Mouse (Mus musculus) gastrocnemius, adult 18-20 months (tissue): ENCODE results near the gene Cntnap2. TPM values are rescaled to one million over a fixed set of nuclear protein-coding genes. Genes with fewer than 3 reads are reported as not detected.

Source experiments
- DNase-seq: peaks from one replicate; pipeline ENCODE4 v3.0.0; 2021; ENCODE audit warnings: low spot score
- total RNA-seq, 2 experiments: library from RNA; stranded (reverse); gene quantifications; 2 replicates each; pipeline ENCODE4 v1.2.3; 2021

Cntnap2 gene
- total RNA-seq, 2 experiments from 2014 or later = 7.5 to 8.3 TPM

- DNase-seq = no peak
Observed at GRCm38 (mm10) chr6:45323505-45323904, 264.3 kb downstream of the Cntnap2 start.

GRCm38 (mm10) chr6:45327952-45328485, 268.9 kb downstream of the Cntnap2 start:
- no peak for DNase-seq

- DNase-seq = no peak
Observed at GRCm38 (mm10) chr6:45345396-45345795, 286.2 kb downstream of the Cntnap2 start.

GRCm38 (mm10) chr6:45345953-45346352, 286.8 kb downstream of the Cntnap2 start:
- no peak for DNase-seq

DNA sequence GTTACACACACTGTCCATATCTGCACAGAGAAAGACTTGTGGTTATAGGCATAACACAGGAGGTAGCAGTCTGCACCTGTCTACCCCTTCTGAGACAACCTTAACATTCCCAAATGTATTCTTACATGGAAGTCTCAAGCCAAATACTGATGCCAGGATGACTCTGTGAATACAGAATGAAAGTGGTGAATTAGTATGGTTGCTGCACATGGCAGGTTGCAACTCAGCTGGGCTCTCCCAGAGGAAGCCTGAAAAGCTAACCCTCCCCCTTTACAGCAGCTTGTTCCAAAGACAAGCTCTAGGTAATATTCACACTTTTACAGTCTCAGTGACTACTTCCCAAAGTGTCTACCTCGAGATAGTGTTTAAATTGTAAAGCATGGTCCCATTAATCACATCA, 307.3 kb downstream of the Cntnap2 start:
- DNase-seq = no peak

GRCm38 (mm10) chr6:45381126-45381525, 322.0 kb downstream of the Cntnap2 start:
- no peak for DNase-seq

DNA sequence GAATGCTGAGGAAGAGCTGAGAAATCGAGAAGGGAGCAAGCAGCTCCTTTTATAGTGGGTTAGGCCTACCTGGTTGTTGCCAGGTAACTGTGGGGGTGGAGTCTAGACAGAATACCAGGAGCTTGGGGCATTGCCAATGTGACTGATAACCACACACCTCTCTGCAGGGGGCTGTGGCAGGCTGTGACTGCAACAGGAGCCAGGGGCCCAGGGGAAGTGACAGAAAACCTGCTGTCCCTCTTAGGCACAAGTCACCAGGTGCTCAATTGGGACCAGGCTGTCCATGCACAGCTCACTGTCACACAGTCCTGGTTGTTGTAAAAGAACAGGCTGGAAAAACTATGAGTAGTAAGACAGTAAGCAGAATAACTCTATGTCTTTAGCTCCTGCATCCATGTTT, 329.9 kb downstream of the Cntnap2 start:
- DNase-seq = no peak

GRCm38 (mm10) chr6:45413629-45414028, 354.5 kb downstream of the Cntnap2 start:
- DNase-seq = no peak

DNA sequence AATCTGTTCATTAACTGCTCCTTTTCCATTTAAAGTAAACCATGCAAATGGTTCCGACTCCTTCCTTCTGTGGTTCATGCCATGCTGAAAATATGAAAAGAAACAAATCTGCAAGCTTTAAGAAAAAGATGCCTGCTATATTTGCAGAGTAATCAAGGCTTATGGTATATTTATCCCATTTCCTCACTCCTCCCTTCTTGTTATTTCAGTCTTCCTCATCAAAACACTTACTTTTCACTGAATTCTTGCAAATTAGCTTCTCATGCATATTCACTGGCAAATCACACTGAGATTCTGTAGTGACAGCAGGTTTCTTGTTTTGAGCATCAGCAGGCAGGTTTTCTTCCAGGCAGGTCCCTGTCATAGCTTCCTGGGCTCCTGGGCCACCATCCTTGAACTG, 396.3 kb downstream of the Cntnap2 start:
- no peak for DNase-seq

GRCm38 (mm10) chr6:45518221-45518620, 459.1 kb downstream of the Cntnap2 start:
- no peak for DNase-seq

- no peak for DNase-seq
Observed at GRCm38 (mm10) chr6:45536999-45537398, 477.8 kb downstream of the Cntnap2 start.

GRCm38 (mm10) chr6:45544319-45544875, 485.2 kb downstream of the Cntnap2 start:
- no peak for DNase-seq

DNA sequence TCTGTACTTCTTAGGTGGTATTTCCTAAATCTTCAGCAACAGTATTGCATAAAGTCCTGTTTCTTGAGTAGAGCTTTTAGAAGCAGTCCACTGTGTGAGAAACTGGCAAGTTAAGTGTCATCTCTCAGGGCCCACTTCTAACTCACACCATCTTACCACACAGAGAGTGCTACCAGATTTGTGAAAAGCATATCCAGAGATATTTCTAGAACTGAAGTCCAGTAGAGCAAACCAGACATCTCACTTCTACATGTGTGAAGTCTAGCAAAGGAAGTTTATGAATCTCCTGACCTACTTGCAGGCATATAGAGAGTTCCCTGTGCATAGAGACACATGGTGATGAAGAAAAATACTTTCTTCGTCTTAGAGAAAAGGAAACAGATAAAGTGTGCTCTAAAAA, 500.6 kb downstream of the Cntnap2 start:
- no peak for DNase-seq

- no peak for DNase-seq
Observed at GRCm38 (mm10) chr6:45584467-45585094, 525.4 kb downstream of the Cntnap2 start.

- no peak for DNase-seq
Observed at GRCm38 (mm10) chr6:45589084-45589483, 529.9 kb downstream of the Cntnap2 start.

- no peak for DNase-seq
Observed at GRCm38 (mm10) chr6:45647017-45647416, 587.9 kb downstream of the Cntnap2 start.

GRCm38 (mm10) chr6:45648419-45648818, 589.3 kb downstream of the Cntnap2 start:
- no peak for DNase-seq

DNA sequence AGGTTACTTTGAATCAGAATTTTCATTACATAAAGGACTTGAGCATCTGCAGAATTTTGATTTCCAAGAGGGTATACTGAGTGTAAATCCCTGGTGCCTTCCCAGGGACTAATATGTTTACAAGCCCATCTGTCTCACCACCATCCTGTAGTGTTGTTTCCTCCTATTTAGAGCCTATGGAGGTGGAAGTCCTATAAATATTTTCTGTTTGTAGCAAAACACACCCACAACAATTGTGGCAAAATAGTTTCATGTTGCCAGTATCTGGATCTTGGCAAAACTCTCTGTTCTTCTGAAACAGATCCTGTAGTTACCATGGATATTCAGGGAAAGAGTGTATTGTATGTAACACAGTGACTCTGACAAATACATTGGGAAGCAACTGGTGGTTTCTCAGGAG, 641.1 kb downstream of the Cntnap2 start:
- DNase-seq = no peak

DNA sequence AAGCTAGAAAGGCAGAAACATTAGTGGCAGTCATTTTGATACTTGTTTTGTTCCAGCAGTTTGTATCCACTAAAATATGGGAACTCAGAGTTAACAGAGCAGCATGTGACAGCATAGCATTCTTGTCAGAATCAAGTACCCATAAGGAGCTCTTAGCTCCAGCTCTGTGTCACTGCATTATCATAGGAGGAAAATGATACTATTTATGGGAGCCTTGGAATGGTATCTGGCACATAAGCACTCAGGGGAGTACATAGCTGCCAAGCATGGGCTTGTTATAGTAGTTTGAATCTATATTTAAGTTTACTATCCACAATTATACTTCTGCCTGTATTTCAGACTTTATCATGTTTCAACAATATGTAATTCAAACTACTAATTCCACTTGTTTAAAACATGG, 732.5 kb downstream of the Cntnap2 start:
- DNase-seq = no peak

DNA sequence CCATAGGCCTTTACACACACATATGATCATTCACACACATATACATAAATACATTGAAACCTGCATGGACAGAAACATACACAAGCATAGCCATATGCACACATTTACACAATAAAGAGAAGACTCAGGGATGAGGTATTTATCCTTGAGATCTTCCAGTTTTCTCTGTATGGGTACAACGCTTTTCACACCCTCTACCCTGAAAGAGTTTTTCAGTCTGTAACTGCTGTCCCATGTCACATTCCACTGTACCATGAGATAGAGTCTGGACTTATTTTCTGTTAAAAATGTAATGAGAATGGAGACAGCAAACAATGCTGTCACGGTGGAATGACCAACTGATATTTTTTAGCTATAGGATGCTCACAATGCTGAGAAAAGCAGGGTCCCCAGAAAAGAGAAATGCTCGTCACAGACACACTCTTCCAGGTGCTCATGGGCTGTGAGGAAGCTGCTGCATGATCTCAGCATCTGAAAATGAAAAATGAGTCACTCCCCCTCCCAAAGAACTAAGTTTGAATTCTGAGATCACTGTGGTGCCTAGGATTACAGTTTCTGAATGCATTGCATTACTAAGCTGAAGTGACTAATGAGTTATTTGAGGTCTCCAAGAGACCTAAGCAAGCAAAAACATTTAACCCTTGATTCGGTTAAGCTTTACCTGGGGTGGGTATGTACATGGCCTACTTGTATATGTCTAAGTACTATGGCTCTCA, 782.6 kb downstream of the Cntnap2 start:
- DNase-seq = no peak

GRCm38 (mm10) chr6:45843736-45844135, 784.6 kb downstream of the Cntnap2 start:
- no peak for DNase-seq

GRCm38 (mm10) chr6:45871409-45871992, 812.3 kb downstream of the Cntnap2 start:
- no peak for DNase-seq
